Mouse (Mus musculus): ENCODE results near the gene Snx29. TPM values are rescaled to one million over a fixed set of nuclear protein-coding genes. Genes with fewer than 3 reads are reported as not detected.

Snx29 gene
- polyA plus RNA-seq, 1 experiment from 2014 or later, result 11.4 TPM

- Histone ChIP-seq H3K4me3 (ENCODE audit: low read length) (no peak overlapping the region), H3K27me3 (ENCODE audit: control insufficient read depth, insufficient read depth, low read depth, low read length) (no peaks in the 10 kb centered on the region), H3K4me1 (replicated peaks; ENCODE audit: control insufficient read depth, insufficient read depth, low read length) (no peaks in the 10 kb centered on the region), H3K36me3 (ENCODE audit: control insufficient read depth, insufficient read depth, low read length) (no peaks in the 10 kb centered on the region), H3K4me2 (ENCODE audit: low read depth, low read length) (no peak overlapping the region), H3K9me3 (ENCODE audit: control insufficient read depth, low read length) (no peaks in the 10 kb centered on the region), H3K9ac (ENCODE audit: low read length) (no peak overlapping the region), H3K27ac (ENCODE audit: low read length) (no peak overlapping the region)
- WGBS, result 81% methylated on average over 7 of the region's 7 CpGs
- no peak for ATAC-seq (ENCODE audit: low read depth)
Measured at GRCm38 (mm10) chr16:11742351-11742750, 419.6 kb downstream of the Snx29 start.

GRCm38 (mm10) chr16:11743013-11743412 lies 420.3 kb downstream of the Snx29 start:
- Histone ChIP-seq H3K4me3 (ENCODE audit: low read length) (no peak overlapping the region), H3K27me3 (ENCODE audit: control insufficient read depth, insufficient read depth, low read depth, low read length) (no peaks in the 10 kb centered on the region), H3K4me1 (replicated peaks; ENCODE audit: control insufficient read depth, insufficient read depth, low read length) (no peaks in the 10 kb centered on the region), H3K9ac (ENCODE audit: low read length) (no peak overlapping the region), H3K36me3 (ENCODE audit: control insufficient read depth, insufficient read depth, low read length) (no peaks in the 10 kb centered on the region), H3K4me2 (ENCODE audit: low read depth, low read length) (no peak overlapping the region), H3K27ac (ENCODE audit: low read length) (no peak overlapping the region), H3K9me3 (ENCODE audit: control insufficient read depth, low read length) (no peaks in the 10 kb centered on the region)
- no peak for ATAC-seq (ENCODE audit: low read depth)
- WGBS, result 63% methylated on average over 3 of the region's 3 CpGs

- Histone ChIP-seq H3K27me3 (ENCODE audit: control insufficient read depth, insufficient read depth, low read depth, low read length) (no peaks in the 10 kb centered on the region), H3K36me3 (ENCODE audit: control insufficient read depth, insufficient read depth, low read length) (no peaks in the 10 kb centered on the region), H3K4me1 (replicated peaks; ENCODE audit: control insufficient read depth, insufficient read depth, low read length) (no peaks in the 10 kb centered on the region), H3K4me2 (ENCODE audit: low read depth, low read length) (no peak overlapping the region), H3K9me3 (ENCODE audit: control insufficient read depth, low read length) (no peaks in the 10 kb centered on the region), H3K4me3 (ENCODE audit: low read length) (no peak overlapping the region), H3K9ac (ENCODE audit: low read length) (no peak overlapping the region), H3K27ac (ENCODE audit: low read length) (no peak overlapping the region)
- ATAC-seq (ENCODE audit: low read depth), result no peak
- 66% methylated on average over 4 of the region's 4 CpGs for WGBS
Measured at GRCm38 (mm10) chr16:11743724-11744123, 421.0 kb downstream of the Snx29 start.

GRCm38 (mm10) chr16:11746036-11746435 lies 423.3 kb downstream of the Snx29 start:
- H3K4me2 ChIP-seq (ENCODE audit: low read depth, low read length), result no peak overlapping the region
- H3K36me3 ChIP-seq (ENCODE audit: control insufficient read depth, insufficient read depth, low read length), result no peaks in the 10 kb centered on the region
- no peak for ATAC-seq (ENCODE audit: low read depth)
- H3K27ac ChIP-seq (ENCODE audit: low read length), result no peak overlapping the region
- H3K27me3 ChIP-seq (ENCODE audit: control insufficient read depth, insufficient read depth, low read depth, low read length), result no peaks in the 10 kb centered on the region
- H3K4me3 ChIP-seq (ENCODE audit: low read length), result no peak overlapping the region
- no peaks in the 10 kb centered on the region for H3K9me3 ChIP-seq (ENCODE audit: control insufficient read depth, low read length)
- 90% methylated on average over 2 of the region's 2 CpGs for WGBS
- H3K9ac ChIP-seq (ENCODE audit: low read length), result no peak overlapping the region
- no peaks in the 10 kb centered on the region for H3K4me1 ChIP-seq (replicated peaks; ENCODE audit: control insufficient read depth, insufficient read depth, low read length)

GRCm38 (mm10) chr16:11747867-11748266 lies 425.2 kb downstream of the Snx29 start:
- H3K27ac ChIP-seq (ENCODE audit: low read length), result no peak overlapping the region
- WGBS, result 89% methylated on average over 5 of the region's 5 CpGs
- H3K27me3 ChIP-seq (ENCODE audit: control insufficient read depth, insufficient read depth, low read depth, low read length), result no peaks in the 10 kb centered on the region
- ATAC-seq (ENCODE audit: low read depth), result no peak
- no peak overlapping the region for H3K4me2 ChIP-seq (ENCODE audit: low read depth, low read length)
- no peaks in the 10 kb centered on the region for H3K9me3 ChIP-seq (ENCODE audit: control insufficient read depth, low read length)
- no peak overlapping the region for H3K9ac ChIP-seq (ENCODE audit: low read length)
- no peaks in the 10 kb centered on the region for H3K36me3 ChIP-seq (ENCODE audit: control insufficient read depth, insufficient read depth, low read length)
- no peak overlapping the region for H3K4me3 ChIP-seq (ENCODE audit: low read length)
- H3K4me1 ChIP-seq (replicated peaks; ENCODE audit: control insufficient read depth, insufficient read depth, low read length), result no peaks in the 10 kb centered on the region

- Histone ChIP-seq H3K27ac (ENCODE audit: low read length) (no peak overlapping the region), H3K4me2 (ENCODE audit: low read depth, low read length) (no peak overlapping the region), H3K4me1 (replicated peaks; ENCODE audit: control insufficient read depth, insufficient read depth, low read length) (no peaks in the 10 kb centered on the region), H3K9me3 (ENCODE audit: control insufficient read depth, low read length) (no peaks in the 10 kb centered on the region), H3K4me3 (ENCODE audit: low read length) (no peak overlapping the region), H3K27me3 (ENCODE audit: control insufficient read depth, insufficient read depth, low read depth, low read length) (no peaks in the 10 kb centered on the region), H3K9ac (ENCODE audit: low read length) (no peak overlapping the region), H3K36me3 (ENCODE audit: control insufficient read depth, insufficient read depth, low read length) (no peaks in the 10 kb centered on the region)
- WGBS, result 85% methylated on average over 3 of the region's 3 CpGs
- no peak for ATAC-seq (ENCODE audit: low read depth)
Measured at GRCm38 (mm10) chr16:11749111-11749510, 426.4 kb downstream of the Snx29 start.

- Histone ChIP-seq H3K27me3 (ENCODE audit: control insufficient read depth, insufficient read depth, low read depth, low read length) (no peaks in the 10 kb centered on the region), H3K27ac (ENCODE audit: low read length) (no peak overlapping the region), H3K36me3 (ENCODE audit: control insufficient read depth, insufficient read depth, low read length) (no peaks in the 10 kb centered on the region), H3K4me3 (ENCODE audit: low read length) (no peak overlapping the region), H3K9me3 (ENCODE audit: control insufficient read depth, low read length) (no peaks in the 10 kb centered on the region), H3K9ac (ENCODE audit: low read length) (no peak overlapping the region), H3K4me2 (ENCODE audit: low read depth, low read length) (no peak overlapping the region), H3K4me1 (replicated peaks; ENCODE audit: control insufficient read depth, insufficient read depth, low read length) (no peaks in the 10 kb centered on the region)
- no peak for ATAC-seq (ENCODE audit: low read depth)
Measured at GRCm38 (mm10) chr16:11750605-11751004, 427.9 kb downstream of the Snx29 start.

- Histone ChIP-seq H3K27me3 (ENCODE audit: control insufficient read depth, insufficient read depth, low read depth, low read length) (no peaks in the 10 kb centered on the region), H3K27ac (ENCODE audit: low read length) (no peak overlapping the region), H3K9me3 (ENCODE audit: control insufficient read depth, low read length) (no peaks in the 10 kb centered on the region), H3K4me2 (ENCODE audit: low read depth, low read length) (no peak overlapping the region), H3K4me3 (ENCODE audit: low read length) (no peak overlapping the region), H3K4me1 (replicated peaks; ENCODE audit: control insufficient read depth, insufficient read depth, low read length) (no peaks in the 10 kb centered on the region), H3K36me3 (ENCODE audit: control insufficient read depth, insufficient read depth, low read length) (no peaks in the 10 kb centered on the region), H3K9ac (ENCODE audit: low read length) (no peak overlapping the region)
- ATAC-seq (ENCODE audit: low read depth), result no peak
- WGBS, result 87% methylated on average over 5 of the region's 5 CpGs
Measured at GRCm38 (mm10) chr16:11752557-11752956, 429.8 kb downstream of the Snx29 start.

GRCm38 (mm10) chr16:11753466-11753865 lies 430.8 kb downstream of the Snx29 start:
- no peak overlapping the region for H3K27ac ChIP-seq (ENCODE audit: low read length)
- no peak overlapping the region for H3K9ac ChIP-seq (ENCODE audit: low read length)
- no peaks in the 10 kb centered on the region for H3K9me3 ChIP-seq (ENCODE audit: control insufficient read depth, low read length)
- no peak overlapping the region for H3K4me3 ChIP-seq (ENCODE audit: low read length)
- ATAC-seq (ENCODE audit: low read depth), result no peak
- H3K4me1 ChIP-seq (replicated peaks; ENCODE audit: control insufficient read depth, insufficient read depth, low read length), result no peaks in the 10 kb centered on the region
- no peak overlapping the region for H3K4me2 ChIP-seq (ENCODE audit: low read depth, low read length)
- no peaks in the 10 kb centered on the region for H3K36me3 ChIP-seq (ENCODE audit: control insufficient read depth, insufficient read depth, low read length)
- H3K27me3 ChIP-seq (ENCODE audit: control insufficient read depth, insufficient read depth, low read depth, low read length), result no peaks in the 10 kb centered on the region
- 71% methylated on average over 2 of the region's 2 CpGs for WGBS

- no peaks in the 10 kb centered on the region for H3K27me3 ChIP-seq (ENCODE audit: control insufficient read depth, insufficient read depth, low read depth, low read length)
- H3K36me3 ChIP-seq (ENCODE audit: control insufficient read depth, insufficient read depth, low read length), result no peaks in the 10 kb centered on the region
- no peak overlapping the region for H3K4me2 ChIP-seq (ENCODE audit: low read depth, low read length)
- WGBS, result 92% methylated on average over 2 of the region's 2 CpGs
- no peak for ATAC-seq (ENCODE audit: low read depth)
- H3K4me1 ChIP-seq (replicated peaks; ENCODE audit: control insufficient read depth, insufficient read depth, low read length), result no peaks in the 10 kb centered on the region
- no peak overlapping the region for H3K27ac ChIP-seq (ENCODE audit: low read length)
- no peaks in the 10 kb centered on the region for H3K9me3 ChIP-seq (ENCODE audit: control insufficient read depth, low read length)
- no peak overlapping the region for H3K4me3 ChIP-seq (ENCODE audit: low read length)
- H3K9ac ChIP-seq (ENCODE audit: low read length), result no peak overlapping the region
Measured at GRCm38 (mm10) chr16:11754136-11754535, 431.4 kb downstream of the Snx29 start.
